ENCODE assay signal across 27 mouse cellular contexts in genomic region chr11:87677756-87678155, GRCm38 (mm10). TPM values are rescaled to one million over a fixed set of nuclear protein-coding genes. Genes with fewer than 3 reads are reported as not detected.
DNase-seq lines count a peak whose midpoint lies in the region; ATAC-seq and TF ChIP-seq lines count a peak whose summit lies in the region.
"Had no signal": no experiment of that assay in that cellular context is flagged by ENCODE, and none has a peak within 500 bp of the region (broad histone marks: within the 10 kb centered on the region; RNA-seq: fewer than 3 reads in every experiment).

No protein-coding gene starts in this region.

- H3K4me3 ChIP-seq in heart, embryonic 15.5 days, result no peak overlapping the region
- no peak overlapping the region for H3K4me3 ChIP-seq in ES-Bruce4 (ENCODE audit: low read depth, low read length)
- H3K4me3 ChIP-seq in embryonic facial prominence, embryonic 14.5 days (ENCODE audit: low read depth, low read length), result no peak overlapping the region
- H3K4me3 ChIP-seq in stomach, embryonic 16.5 days (replicated peaks; ENCODE audit: low read length), result no peak overlapping the region
- H3K4me3 ChIP-seq: forebrain, embryonic 10.5 days; limb, embryonic 12.5 days; midbrain, embryonic 12.5 days had no signal

- intact Hi-C loops in heart, postnatal 36 days (cut with DNase I), result no loop called here

- WGBS in heart, embryonic 15.5 days, result 64% methylated on average over 5 of the region's 5 CpGs
- 36% methylated on average over 5 of the region's 5 CpGs for WGBS in embryonic facial prominence, embryonic 14.5 days
- 59% methylated on average over 5 of the region's 5 CpGs for WGBS in stomach, embryonic 16.5 days

- no peak for ATAC-seq in heart, embryonic 15.5 days (replicated peaks; ENCODE audit: insufficient number of reproducible peaks, insufficient read depth, low FRiP score, low read depth)
- no peak for ATAC-seq in embryonic facial prominence, embryonic 14.5 days (ENCODE audit: low read depth)
- ATAC-seq in stomach, embryonic 16.5 days (ENCODE audit: insufficient read depth, low FRiP score), result no peak
- ATAC-seq: CD4-positive, CD25-positive, alpha-beta regulatory T cell, adult 4 months; forebrain, embryonic 16.5 days; inflammation-experienced regulatory T-cells, adult 6 months had no signal

- 0 out of 2 replicates have a peak, but pooled peaks have one; percentile 25 for TF ChIP-seq EP300 in ES-Bruce4 (IDR thresholded peaks at IDR 0.05; ENCODE audit: insufficient read depth, low read depth, low read length)

- H3K36me3 ChIP-seq in heart, embryonic 15.5 days, result no peaks in the 10 kb centered on the region
- H3K36me3 ChIP-seq in ES-Bruce4 (ENCODE audit: control insufficient read depth, insufficient read depth, low read length, poor library complexity, severe bottlenecking), result no peaks in the 10 kb centered on the region
- H3K36me3 ChIP-seq in embryonic facial prominence, embryonic 14.5 days (ENCODE audit: control insufficient read depth, insufficient read depth, low read length), result no peaks in the 10 kb centered on the region
- no peaks in the 10 kb centered on the region for H3K36me3 ChIP-seq in stomach, embryonic 16.5 days (ENCODE audit: control insufficient read depth, insufficient read depth, low read length)
- H3K36me3 ChIP-seq: forebrain, embryonic 10.5 days; limb, embryonic 12.5 days; midbrain, embryonic 12.5 days had no signal

- no peaks in the 10 kb centered on the region for H3K27me3 ChIP-seq in heart, embryonic 15.5 days
- H3K27me3 ChIP-seq in ES-Bruce4 (ENCODE audit: control insufficient read depth, insufficient read depth, low read length, poor library complexity, severe bottlenecking), result no peaks in the 10 kb centered on the region
- no peaks in the 10 kb centered on the region for H3K27me3 ChIP-seq in embryonic facial prominence, embryonic 14.5 days (replicated peaks; ENCODE audit: control insufficient read depth, insufficient read depth, low read length)
- no peaks in the 10 kb centered on the region for H3K27me3 ChIP-seq in stomach, embryonic 16.5 days (ENCODE audit: control insufficient read depth, insufficient read depth, low read length)
- H3K27me3 ChIP-seq: limb, embryonic 12.5 days; midbrain, embryonic 12.5 days had no signal

- 0 out of 2 replicates have a peak overlapping the region, but pooled peaks have one; percentile 7 for H3K27ac ChIP-seq in heart, embryonic 15.5 days
- peak overlapping the region; percentile 51; the same call in 1 of the 2 replicates for H3K27ac ChIP-seq in ES-Bruce4 (ENCODE audit: insufficient read depth, low read length)
- H3K27ac ChIP-seq in embryonic facial prominence, embryonic 14.5 days (replicated peaks; ENCODE audit: low read depth, low read length), result peak overlapping the region; percentile 40; the same call in 1 of the 2 replicates
- peak overlapping the region; percentile 67 for H3K27ac ChIP-seq in stomach, embryonic 16.5 days (ENCODE audit: low read length)
- H3K27ac ChIP-seq: forebrain, embryonic 10.5 days; hindbrain, embryonic 14.5 days; kidney, postnatal 0 days; limb, embryonic 12.5 days; liver, embryonic 14.5 days; midbrain, embryonic 12.5 days had no signal

- H3K4me2 ChIP-seq in heart, embryonic 15.5 days, result no peak overlapping the region
- H3K4me2 ChIP-seq in embryonic facial prominence, embryonic 14.5 days (ENCODE audit: low read depth, low read length), result no peak overlapping the region
- peak overlapping the region; percentile 17; the same call in 1 of the 2 replicates for H3K4me2 ChIP-seq in stomach, embryonic 16.5 days (ENCODE audit: low read depth, low read length)
- H3K4me2 ChIP-seq: hindbrain, embryonic 14.5 days; limb, embryonic 12.5 days; midbrain, embryonic 12.5 days had no signal

- no peak for DNase-seq in heart, postnatal 36 days
- peak; percentile 81 for DNase-seq in embryonic facial prominence, embryonic 14.5 days (ENCODE audit: low spot score)
- DNase-seq in retina, embryonic 14.5 days (ENCODE audit: low spot score), result no peak
- DNase-seq in cerebellum, postnatal 25 days, result no peak
- DNase-seq: adrenal gland, postnatal 14 days; cerebellum, adult 2 months; cerebellum, postnatal 36 days; embryo, embryonic 11 days; gastrocnemius, postnatal 25 days; heart, postnatal 4 days; kidney, adult 18-20 months; layer of hippocampus, adult 9-11 months; lung, postnatal 14 days; right cerebral cortex, postnatal 25 days; thymus, adult 2 months had no signal

- no peak overlapping the region for H3K9ac ChIP-seq in heart, embryonic 15.5 days
- H3K9ac ChIP-seq in ES-Bruce4 (ENCODE audit: low read depth, poor library complexity, severe bottlenecking), result 0 out of 2 replicates have a peak overlapping the region, but pooled peaks have one; percentile 40
- H3K9ac ChIP-seq in embryonic facial prominence, embryonic 14.5 days (ENCODE audit: low read depth, low read length), result no peak overlapping the region
- H3K9ac ChIP-seq in stomach, embryonic 16.5 days (ENCODE audit: low read length), result peak overlapping the region; percentile 2; the same call in 1 of the 2 replicates
- H3K9ac ChIP-seq: hindbrain, embryonic 14.5 days; limb, embryonic 12.5 days; liver, embryonic 14.5 days; midbrain, embryonic 12.5 days had no signal

- no peak for TF ChIP-seq CTCF in ES-Bruce4 (IDR thresholded peaks at IDR 0.05; ENCODE audit: low read depth, low read length)

- no peak for TF ChIP-seq POLR2A in ES-Bruce4 (IDR thresholded peaks at IDR 0.05; ENCODE audit: insufficient read depth, low read length)

- no peaks in the 10 kb centered on the region for H3K4me1 ChIP-seq in heart, embryonic 15.5 days (replicated peaks)
- H3K4me1 ChIP-seq in ES-Bruce4 (ENCODE audit: control insufficient read depth, insufficient read depth, low read length), result peaks cover 2% of the 10 kb centered on the region
- H3K4me1 ChIP-seq in embryonic facial prominence, embryonic 14.5 days (ENCODE audit: control insufficient read depth, insufficient read depth, low read length), result peaks cover 1% of the 10 kb centered on the region; the same call in 1 of the 2 replicates
- no peaks in the 10 kb centered on the region for H3K4me1 ChIP-seq in stomach, embryonic 16.5 days (ENCODE audit: control insufficient read depth, insufficient read depth, low read length)
- H3K4me1 ChIP-seq: limb, embryonic 12.5 days; midbrain, embryonic 12.5 days had no signal

- H3K9me3 ChIP-seq in heart, embryonic 15.5 days (replicated peaks), result no peaks in the 10 kb centered on the region
- H3K9me3 ChIP-seq in ES-Bruce4 (replicated peaks; ENCODE audit: control insufficient read depth, insufficient read depth, low read length, poor library complexity, severe bottlenecking), result no peaks in the 10 kb centered on the region
- H3K9me3 ChIP-seq in embryonic facial prominence, embryonic 14.5 days (ENCODE audit: control insufficient read depth, low read length), result no peaks in the 10 kb centered on the region
- no peaks in the 10 kb centered on the region for H3K9me3 ChIP-seq in stomach, embryonic 16.5 days (replicated peaks; ENCODE audit: control insufficient read depth, low read length)
- H3K9me3 ChIP-seq: forebrain, embryonic 10.5 days; limb, embryonic 12.5 days; midbrain, embryonic 12.5 days had no signal

RNA-seq across cellular contexts. Expression of gene Rnf43, which starts 15.2 kb away (rescaled TPM):
- 1.3 and 3.3 TPM in 2 replicates for polyA plus RNA-seq in heart, embryonic 15.5 days (2015; fragmentation: Nextera tagmentation; extraction: Ambion mirVana)
- total RNA-seq in heart, postnatal 36 days (2021), result under 1 TPM; 0.24 to 0.47 TPM
- polyA plus RNA-seq in ES-Bruce4 (2011; ENCODE audit: insufficient read depth, insufficient read length, low read depth, missing spikeins), result 2.8 and 4.9 TPM in 2 replicates
- polyA plus RNA-seq in embryonic facial prominence, embryonic 14.5 days (2014; fragmentation: Nextera tagmentation; extraction: Ambion mirVana), result 5.3 and 6.2 TPM in 2 replicates
- 14.7 and 16.9 TPM in 2 replicates for polyA plus RNA-seq in stomach, embryonic 16.5 days (2015; fragmentation: Nextera tagmentation; extraction: Ambion mirVana)

RNA-seq across cellular contexts. Expression of gene Supt4a, which starts 59.6 kb away (rescaled TPM):
- polyA plus RNA-seq in heart, embryonic 15.5 days (2015; fragmentation: Nextera tagmentation; extraction: Ambion mirVana), result 101 and 103 TPM in 2 replicates
- total RNA-seq in heart, postnatal 36 days (2021), result 10 to 100 TPM; 46.5 to 55.3 TPM
- polyA plus RNA-seq in ES-Bruce4 (2011; ENCODE audit: insufficient read depth, insufficient read length, low read depth, missing spikeins), result 83.6 and 86.3 TPM in 2 replicates
- polyA plus RNA-seq in embryonic facial prominence, embryonic 14.5 days (2014; fragmentation: Nextera tagmentation; extraction: Ambion mirVana), result 146 and 153 TPM in 2 replicates
- polyA plus RNA-seq in stomach, embryonic 16.5 days (2015; fragmentation: Nextera tagmentation; extraction: Ambion mirVana), result 116 and 119 TPM in 2 replicates

Comparison
In these comparisons a context has a peak if more than half of its experiments do, and no peak if none do; other contexts are left out.
1. H3K27ac ChIP-seq: peak in every context shown above with its lines; median percentile 67 in stomach, embryonic 16.5 days; 51 in ES-Bruce4; 40 in embryonic facial prominence, embryonic 14.5 days; 7 in heart, embryonic 15.5 days.
2. H3K9ac ChIP-seq: peak in ES-Bruce4 (single experiment) and stomach, embryonic 16.5 days (single experiment); none in heart, embryonic 15.5 days (single experiment) and embryonic facial prominence, embryonic 14.5 days (single experiment).